Mouse (Mus musculus): Measurements from ENCODE around the gene Tubgcp4. TPM values are rescaled to one million over a fixed set of nuclear protein-coding genes. Genes with fewer than 3 reads are reported as not detected.
A peak's percentile ranks its signal among the peaks of the same experiment; 100 is the strongest.
"Not testable (repeated sequence)": the region's sequence is repeated elsewhere in the genome, so short reads cannot be mapped to it uniquely, and the experiment has no call there.

Gene Tubgcp4
- total RNA-seq (2014; rRNA removed) (35.8 and 38.2 TPM in 2 replicates), polyA plus RNA-seq (2015; fragmentation: Nextera tagmentation; extraction: Ambion mirVana) (21.2 and 23.0 TPM in 2 replicates)

DNA sequence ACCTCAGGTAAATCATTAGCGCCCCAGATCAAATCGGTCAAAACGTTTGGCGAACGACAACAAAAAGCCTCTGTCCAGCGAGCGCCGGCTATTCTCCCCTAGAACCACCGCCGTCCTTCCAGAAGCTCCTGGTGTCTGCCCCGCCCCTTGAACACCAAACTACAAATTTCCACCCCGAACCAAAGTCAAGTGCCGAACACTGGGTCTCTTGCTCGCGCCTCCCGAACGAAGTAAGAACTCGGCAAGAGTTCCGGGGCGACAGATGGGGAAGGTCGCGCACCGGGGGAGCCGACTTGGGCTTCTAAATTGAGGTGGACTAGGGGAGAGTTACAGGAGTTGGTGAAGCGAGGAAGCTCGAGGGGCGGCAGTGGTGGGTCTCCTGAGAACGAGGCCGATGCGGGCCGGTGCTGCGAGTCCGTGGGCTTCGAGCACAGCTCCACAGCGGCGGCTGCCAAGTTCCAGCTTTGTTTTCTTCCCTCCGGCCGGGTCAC lies at the start of gene Tubgcp4:
Gene Tubgcp4 (plus strand): TSS at position 174 of the 491 bp plus-strand sequence.
- Histone ChIP-seq H3K27ac (ENCODE audit: low read depth, low read length) (peak within 1 kb of the TSS; percentile 71), H3K36me3 (ENCODE audit: insufficient read depth, low read length) (peaks cover 12% of the 10 kb centered on the region), H3K4me3 (ENCODE audit: low read depth, low read length) (peak within 1 kb of the TSS; percentile 79), H3K4me2 (ENCODE audit: low read depth, low read length, poor library complexity, severe bottlenecking) (peak within 1 kb of the TSS; percentile 87), H3K9me3 (ENCODE audit: low read length) (no peaks in the 10 kb centered on the region), H3K9ac (replicated peaks; ENCODE audit: low read length, poor library complexity, severe bottlenecking) (peak within 1 kb of the TSS; percentile 75), H3K4me1 (ENCODE audit: insufficient read depth, low read length) (peaks cover 13% of the 10 kb centered on the region), H3K27me3 (ENCODE audit: insufficient read depth, low read length) (no peaks in the 10 kb centered on the region)
- WGBS = under 1% methylated on average over 38 of the region's 38 CpGs
- DNase-seq (ENCODE audit: low spot score) (peak; percentile 17), ATAC-seq (ENCODE audit: low FRiP score) (peak; percentile 11; the same call in 1 of the 2 replicates)
- no peak for TF ChIP-seq CTCF (IDR thresholded peaks at IDR 0.05)

GRCm38 (mm10) chr2:121126302-121126701 lies 44.2 kb upstream of the Tubgcp4 start:
- WGBS = 90% methylated on average over 5 of the region's 5 CpGs
- H3K9me3 ChIP-seq (ENCODE audit: low read length); H3K27me3 ChIP-seq (ENCODE audit: insufficient read depth, low read length); H3K4me3 ChIP-seq (ENCODE audit: low read depth, low read length); H3K36me3 ChIP-seq (ENCODE audit: insufficient read depth, low read length); H3K27ac ChIP-seq (ENCODE audit: low read depth, low read length); H3K4me1 ChIP-seq (ENCODE audit: insufficient read depth, low read length); ATAC-seq (ENCODE audit: low FRiP score); H3K4me2 ChIP-seq (ENCODE audit: low read depth, low read length, poor library complexity, severe bottlenecking); DNase-seq (ENCODE audit: low spot score); H3K9ac ChIP-seq (replicated peaks; ENCODE audit: low read length, poor library complexity, severe bottlenecking): not testable (repeated sequence)

DNA sequence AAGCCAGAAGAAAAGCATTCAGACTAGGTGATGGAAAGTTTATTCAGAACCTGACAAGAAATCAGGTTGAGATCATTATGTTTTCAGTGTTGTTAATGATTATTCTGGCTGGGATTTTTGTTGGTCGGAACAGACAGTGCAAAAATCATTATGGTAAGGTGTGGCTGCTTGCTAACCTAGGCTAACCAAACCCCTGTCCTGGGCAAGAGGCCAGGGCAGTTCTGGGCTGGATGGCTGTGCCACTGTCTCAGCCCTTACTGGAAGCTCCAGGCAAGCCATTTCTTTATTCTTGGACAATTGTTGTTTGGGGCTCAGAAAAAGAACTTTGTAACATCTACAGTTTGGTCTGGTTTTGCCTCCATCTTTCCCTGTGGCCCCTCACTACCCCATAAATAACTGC lies 42.9 kb upstream of the Tubgcp4 start:
- H3K4me3 ChIP-seq (ENCODE audit: low read depth, low read length) = no peak overlapping the region
- no peaks in the 10 kb centered on the region for H3K27me3 ChIP-seq (ENCODE audit: insufficient read depth, low read length)
- no peaks in the 10 kb centered on the region for H3K36me3 ChIP-seq (ENCODE audit: insufficient read depth, low read length)
- H3K9me3 ChIP-seq (ENCODE audit: low read length) = no peaks in the 10 kb centered on the region
- ATAC-seq (ENCODE audit: low FRiP score) (no peak), DNase-seq (ENCODE audit: low spot score) (no peak)
- no peak overlapping the region for H3K9ac ChIP-seq (replicated peaks; ENCODE audit: low read length, poor library complexity, severe bottlenecking)
- WGBS = 88% methylated on average over 1 of the region's 1 CpGs
- no peak overlapping the region for H3K27ac ChIP-seq (ENCODE audit: low read depth, low read length)
- H3K4me2 ChIP-seq (ENCODE audit: low read depth, low read length, poor library complexity, severe bottlenecking) = no peak overlapping the region
- H3K4me1 ChIP-seq (ENCODE audit: insufficient read depth, low read length) = no peaks in the 10 kb centered on the region
- TF ChIP-seq CTCF (IDR thresholded peaks at IDR 0.05) = no peak

GRCm38 (mm10) chr2:121128865-121129620 lies 41.4 kb upstream of the Tubgcp4 start:
- no peak for DNase-seq (ENCODE audit: low spot score)
- WGBS = 63% methylated on average over 9 of the region's 9 CpGs
- TF ChIP-seq CTCF (IDR thresholded peaks at IDR 0.05) = no peak
- Histone ChIP-seq H3K4me1 (ENCODE audit: insufficient read depth, low read length) (no peaks in the 10 kb centered on the region), H3K36me3 (ENCODE audit: insufficient read depth, low read length) (no peaks in the 10 kb centered on the region), H3K4me3 (ENCODE audit: low read depth, low read length) (no peak overlapping the region), H3K27ac (ENCODE audit: low read depth, low read length) (no peak overlapping the region), H3K9ac (replicated peaks; ENCODE audit: low read length, poor library complexity, severe bottlenecking) (no peak overlapping the region), H3K27me3 (ENCODE audit: insufficient read depth, low read length) (no peaks in the 10 kb centered on the region), H3K9me3 (ENCODE audit: low read length) (no peaks in the 10 kb centered on the region), H3K4me2 (ENCODE audit: low read depth, low read length, poor library complexity, severe bottlenecking) (no peak overlapping the region)
- ATAC-seq (ENCODE audit: low FRiP score) = no peak

GRCm38 (mm10) chr2:121132822-121133221 lies 37.6 kb upstream of the Tubgcp4 start:
- WGBS = 74% methylated on average over 1 of the region's 1 CpGs
- Histone ChIP-seq H3K36me3 (ENCODE audit: insufficient read depth, low read length) (no peaks in the 10 kb centered on the region), H3K9me3 (ENCODE audit: low read length) (no peaks in the 10 kb centered on the region), H3K4me3 (ENCODE audit: low read depth, low read length) (no peak overlapping the region), H3K4me1 (ENCODE audit: insufficient read depth, low read length) (no peaks in the 10 kb centered on the region), H3K27ac (ENCODE audit: low read depth, low read length) (no peak overlapping the region), H3K4me2 (ENCODE audit: low read depth, low read length, poor library complexity, severe bottlenecking) (no peak overlapping the region), H3K27me3 (ENCODE audit: insufficient read depth, low read length) (no peaks in the 10 kb centered on the region), H3K9ac (replicated peaks; ENCODE audit: low read length, poor library complexity, severe bottlenecking) (no peak overlapping the region)
- no peak for ATAC-seq (ENCODE audit: low FRiP score)
- no peak for DNase-seq (ENCODE audit: low spot score)
- no peak for TF ChIP-seq CTCF (IDR thresholded peaks at IDR 0.05)

DNA sequence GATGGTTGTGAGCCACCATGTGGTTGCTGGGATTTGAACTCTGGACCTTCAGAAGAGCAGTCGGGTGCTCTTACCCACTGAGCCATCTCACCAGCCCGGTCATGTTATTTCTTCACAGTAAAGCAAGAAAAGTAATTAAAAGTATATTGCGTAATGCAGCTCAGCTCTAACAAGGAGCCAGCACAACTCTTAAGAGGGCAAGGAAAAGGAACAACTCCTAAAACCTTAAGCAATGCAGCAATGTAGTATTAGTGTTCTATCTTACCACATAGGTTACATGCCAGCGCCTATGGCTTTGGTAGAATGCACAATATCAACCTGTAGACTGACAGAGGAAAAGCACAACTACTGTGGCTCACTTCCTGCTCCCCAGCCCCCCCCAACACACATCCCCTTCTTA lies 33.1 kb upstream of the Tubgcp4 start:
- H3K27ac ChIP-seq (ENCODE audit: low read depth, low read length) = no peak overlapping the region
- DNase-seq (ENCODE audit: low spot score) = no peak
- 0 out of 2 replicates have a peak overlapping the region, but pooled peaks have one; percentile 12 for H3K4me2 ChIP-seq (ENCODE audit: low read depth, low read length, poor library complexity, severe bottlenecking)
- no peaks in the 10 kb centered on the region for H3K27me3 ChIP-seq (ENCODE audit: insufficient read depth, low read length)
- WGBS = 100% methylated on average over 4 of the region's 4 CpGs
- no peak for TF ChIP-seq CTCF (IDR thresholded peaks at IDR 0.05)
- no peak for ATAC-seq (ENCODE audit: low FRiP score)
- H3K9ac ChIP-seq (replicated peaks; ENCODE audit: low read length, poor library complexity, severe bottlenecking) = no peak overlapping the region
- H3K9me3 ChIP-seq (ENCODE audit: low read length) = no peaks in the 10 kb centered on the region
- no peaks in the 10 kb centered on the region for H3K36me3 ChIP-seq (ENCODE audit: insufficient read depth, low read length)
- H3K4me3 ChIP-seq (ENCODE audit: low read depth, low read length) = no peak overlapping the region
- H3K4me1 ChIP-seq (ENCODE audit: insufficient read depth, low read length) = peaks cover 10% of the 10 kb centered on the region; the same call in 1 of the 2 replicates
